ENCODE assay signal across 8 mouse cellular contexts in genomic region chr9:27192001-27192760, GRCm38 (mm10). TPM values are rescaled to one million over a fixed set of nuclear protein-coding genes. Genes with fewer than 3 reads are reported as not detected.
DNase-seq lines count a peak whose midpoint lies in the region; ATAC-seq lines count a peak whose summit lies in the region.

No protein-coding gene starts in this region.

- no peaks in the 10 kb centered on the region for H3K36me3 ChIP-seq in forebrain, embryonic 10.5 days (replicated peaks)
- H3K36me3 ChIP-seq in heart, embryonic 12.5 days: no peaks in the 10 kb centered on the region
- H3K36me3 ChIP-seq in kidney, embryonic 15.5 days: no peaks in the 10 kb centered on the region
- H3K36me3 ChIP-seq in limb, embryonic 13.5 days: no peaks in the 10 kb centered on the region
- H3K36me3 ChIP-seq in midbrain, embryonic 14.5 days (ENCODE audit: control insufficient read depth, insufficient read depth, low read length): no peaks in the 10 kb centered on the region
- no peaks in the 10 kb centered on the region for H3K36me3 ChIP-seq in stomach, embryonic 16.5 days (ENCODE audit: control insufficient read depth, insufficient read depth, low read length)

- peak overlapping the region; percentile 44 for H3K4me3 ChIP-seq in forebrain, embryonic 10.5 days
- H3K4me3 ChIP-seq in heart, embryonic 12.5 days: peak overlapping the region; percentile 15
- peak overlapping the region; percentile 26 for H3K4me3 ChIP-seq in kidney, embryonic 15.5 days (replicated peaks)
- H3K4me3 ChIP-seq in limb, embryonic 13.5 days: peak overlapping the region; percentile 35
- H3K4me3 ChIP-seq in midbrain, embryonic 14.5 days (replicated peaks; ENCODE audit: low read depth, low read length): peak overlapping the region; percentile 12; the same call in 1 of the 2 replicates
- peak overlapping the region; percentile 30 for H3K4me3 ChIP-seq in stomach, embryonic 16.5 days (replicated peaks; ENCODE audit: low read length)

- H3K27ac ChIP-seq in forebrain, embryonic 10.5 days: peak overlapping the region; percentile 79
- peak overlapping the region; percentile 89 for H3K27ac ChIP-seq in heart, embryonic 12.5 days (ENCODE audit: poor library complexity, severe bottlenecking)
- H3K27ac ChIP-seq in kidney, embryonic 15.5 days: peak overlapping the region; percentile 78
- peak overlapping the region; percentile 75 for H3K27ac ChIP-seq in limb, embryonic 13.5 days
- H3K27ac ChIP-seq in midbrain, embryonic 14.5 days (replicated peaks; ENCODE audit: low read depth, low read length): peak overlapping the region; percentile 71
- peak overlapping the region; percentile 83 for H3K27ac ChIP-seq in stomach, embryonic 16.5 days (ENCODE audit: low read length)

- H3K9ac ChIP-seq in heart, embryonic 12.5 days: peak overlapping the region; percentile 23; the same call in 1 of the 2 replicates
- 0 out of 2 replicates have a peak overlapping the region, but pooled peaks have one; percentile 6 for H3K9ac ChIP-seq in kidney, embryonic 15.5 days
- 0 out of 2 replicates have a peak overlapping the region, but pooled peaks have one; percentile 32 for H3K9ac ChIP-seq in limb, embryonic 13.5 days
- H3K9ac ChIP-seq in midbrain, embryonic 14.5 days (replicated peaks; ENCODE audit: low read length): no peak overlapping the region; the same call in 1 of the 2 replicates
- H3K9ac ChIP-seq in stomach, embryonic 16.5 days (ENCODE audit: low read length): peak overlapping the region; percentile 52

- peak overlapping the region; percentile 59 for H3K4me2 ChIP-seq in heart, embryonic 12.5 days
- peak overlapping the region; percentile 58 for H3K4me2 ChIP-seq in kidney, embryonic 15.5 days
- H3K4me2 ChIP-seq in limb, embryonic 13.5 days (replicated peaks): peak overlapping the region; percentile 61
- peak overlapping the region; percentile 57 for H3K4me2 ChIP-seq in midbrain, embryonic 14.5 days (ENCODE audit: low read length)
- peak overlapping the region; percentile 57 for H3K4me2 ChIP-seq in stomach, embryonic 16.5 days (ENCODE audit: low read depth, low read length)

- H3K4me1 ChIP-seq in forebrain, embryonic 10.5 days: peaks cover 28% of the 10 kb centered on the region
- H3K4me1 ChIP-seq in heart, embryonic 12.5 days (replicated peaks): peaks cover 40% of the 10 kb centered on the region
- H3K4me1 ChIP-seq in kidney, embryonic 15.5 days: peaks cover 25% of the 10 kb centered on the region
- H3K4me1 ChIP-seq in limb, embryonic 13.5 days: peaks cover 43% of the 10 kb centered on the region
- H3K4me1 ChIP-seq in midbrain, embryonic 14.5 days (ENCODE audit: control insufficient read depth, insufficient read depth, low read length): peaks cover 25% of the 10 kb centered on the region
- H3K4me1 ChIP-seq in stomach, embryonic 16.5 days (ENCODE audit: control insufficient read depth, insufficient read depth, low read length): peaks cover 19% of the 10 kb centered on the region; the same call in 1 of the 2 replicates

- 0 out of 2 replicates have a peak, but pooled peaks cover 14% of the 10 kb centered on the region for H3K27me3 ChIP-seq in forebrain, embryonic 10.5 days (ENCODE audit: poor library complexity, severe bottlenecking)
- H3K27me3 ChIP-seq in heart, embryonic 12.5 days (replicated peaks): no peaks in the 10 kb centered on the region
- no peaks in the 10 kb centered on the region for H3K27me3 ChIP-seq in kidney, embryonic 15.5 days
- H3K27me3 ChIP-seq in limb, embryonic 13.5 days: no peaks in the 10 kb centered on the region
- 0 out of 2 replicates have a peak, but pooled peaks cover 3% of the 10 kb centered on the region for H3K27me3 ChIP-seq in midbrain, embryonic 14.5 days (ENCODE audit: control insufficient read depth, insufficient read depth, low read length)
- no peaks in the 10 kb centered on the region for H3K27me3 ChIP-seq in stomach, embryonic 16.5 days (ENCODE audit: control insufficient read depth, insufficient read depth, low read length)

- 8% methylated on average over 14 of the region's 14 CpGs for WGBS in forebrain, embryonic 10.5 days
- WGBS in heart, embryonic 12.5 days: 6% methylated on average over 14 of the region's 14 CpGs
- WGBS in kidney, embryonic 15.5 days: 11% methylated on average over 14 of the region's 14 CpGs
- 10% methylated on average over 14 of the region's 14 CpGs for whole genome bisulfite sequencing in limb, embryonic 13.5 days
- WGBS in midbrain, embryonic 14.5 days: 4% methylated on average over 14 of the region's 14 CpGs
- 8% methylated on average over 14 of the region's 14 CpGs for WGBS in stomach, embryonic 16.5 days

- DNase-seq in CD4-positive, CD25-positive, alpha-beta regulatory T cell, adult 2 months (ENCODE audit: low read depth, low spot score): peak; percentile 16
- peak; percentile 78 for DNase-seq in forebrain, embryonic 10.5 days (ENCODE audit: extremely low spot score, low spot score)
- DNase-seq in midbrain, embryonic 14.5 days: peak; percentile 88

- no peaks in the 10 kb centered on the region for H3K9me3 ChIP-seq in forebrain, embryonic 10.5 days
- no peaks in the 10 kb centered on the region for H3K9me3 ChIP-seq in heart, embryonic 12.5 days (replicated peaks)
- no peaks in the 10 kb centered on the region for H3K9me3 ChIP-seq in kidney, embryonic 15.5 days (replicated peaks)
- no peaks in the 10 kb centered on the region for H3K9me3 ChIP-seq in limb, embryonic 13.5 days
- H3K9me3 ChIP-seq in midbrain, embryonic 14.5 days (ENCODE audit: control insufficient read depth, low read length): no peaks in the 10 kb centered on the region
- no peaks in the 10 kb centered on the region for H3K9me3 ChIP-seq in stomach, embryonic 16.5 days (replicated peaks; ENCODE audit: control insufficient read depth, low read length)

- no peak for ATAC-seq in CD4-positive, CD25-positive, alpha-beta regulatory T cell, adult 4 months
- ATAC-seq in heart, embryonic 12.5 days (ENCODE audit: insufficient number of reproducible peaks, low FRiP score): peak; percentile 92
- peak; percentile 95 for ATAC-seq in kidney, embryonic 15.5 days (replicated peaks; ENCODE audit: low FRiP score)
- peak; percentile 95 for ATAC-seq in limb, embryonic 13.5 days (ENCODE audit: low FRiP score, low read depth)
- ATAC-seq in midbrain, embryonic 14.5 days (ENCODE audit: low FRiP score, low TSS enrichment): peak; percentile 88
- ATAC-seq in stomach, embryonic 16.5 days (ENCODE audit: insufficient read depth, low FRiP score): peak; percentile 96

RNA-seq across cellular contexts. Expression of gene Jam3, which starts 37.0 kb away (rescaled TPM):
- under 1 TPM; 0.32 to 0.39 TPM for polyA plus RNA-seq in CD4-positive, CD25-positive, alpha-beta regulatory T cell, adult 4 months (2017; shearing (Covaris generic))
- polyA plus RNA-seq in forebrain, embryonic 10.5 days (2016; fragmentation: Nextera tagmentation; extraction: Ambion mirVana): 146 and 150 TPM in 2 replicates
- polyA plus RNA-seq in heart, embryonic 12.5 days (2016; fragmentation: Nextera tagmentation; extraction: Ambion mirVana): 47.4 and 50.0 TPM in 2 replicates
- 82.3 and 83.1 TPM in 2 replicates for polyA plus RNA-seq in kidney, embryonic 15.5 days (2015; fragmentation: Nextera tagmentation; extraction: Ambion mirVana)
- polyA plus RNA-seq in limb, embryonic 13.5 days (2015; fragmentation: Nextera tagmentation; extraction: Ambion mirVana): 141 and 144 TPM in 2 replicates
- 46.9 and 62.4 TPM in 2 replicates for polyA plus RNA-seq in midbrain, embryonic 14.5 days (2014; fragmentation: Nextera tagmentation; extraction: Ambion mirVana)
- polyA plus RNA-seq in stomach, embryonic 16.5 days (2015; fragmentation: Nextera tagmentation; extraction: Ambion mirVana): 53.5 and 59.6 TPM in 2 replicates

Comparison
In these comparisons a context has a peak if more than half of its experiments do, and no peak if none do; other contexts are left out.
1. DNase-seq: peak in every context shown above with its lines; median percentile 88 in midbrain, embryonic 14.5 days; 78 in forebrain, embryonic 10.5 days; 16 in CD4-positive, CD25-positive, alpha-beta regulatory T cell, adult 2 months.
2. RNA of gene Jam3, which starts 37.0 kb away (polyA plus RNA-seq): 146 to 150 TPM in forebrain, embryonic 10.5 days, 141 to 144 TPM in limb, embryonic 13.5 days, 82.3 to 83.1 TPM in kidney, embryonic 15.5 days, 46.9 to 62.4 TPM in midbrain, embryonic 14.5 days, 53.5 to 59.6 TPM in stomach, embryonic 16.5 days and 47.4 to 50.0 TPM in heart, embryonic 12.5 days; 0.32 to 0.39 TPM in CD4-positive, CD25-positive, alpha-beta regulatory T cell, adult 4 months; every median in the first group is over 10 times any median in the second.
3. Peak in every context shown above with its lines, with median percentiles within 50 percentile points of each other: H3K27ac ChIP-seq, H3K4me3 ChIP-seq and H3K4me2 ChIP-seq.